Mouse (Mus musculus) forebrain, embryonic 14.5 days (tissue): ENCODE measurements around the gene Gm9817. TPM values are rescaled to one million over a fixed set of nuclear protein-coding genes. Genes with fewer than 3 reads are reported as not detected.

Source experiments
- ATAC-seq: fragments of 200-750 bp; cut with Nextera tagmentation; 2 replicates; pipeline ENCODE4 v1.8.0; 2017; ENCODE audit warnings: mild to moderate bottlenecking, moderate library complexity
- DNase-seq: peaks from one replicate; pipeline ENCODE4 v3.0.0-alpha.2; 2015; ENCODE audit warnings: low spot score
- H3K27ac ChIP-seq: fragments of 300-500 bp; sonication (generic); 2 replicates; pipeline ENCODE4 v1.5.1; 2014; ENCODE audit warnings: low read depth, mild to moderate bottlenecking, control low read depth, low read length, moderate library complexity
- H3K27me3 ChIP-seq: fragments of 300-500 bp; sonication (generic); replicated peaks from 2 replicates; pipeline ENCODE4 v1.6.1; 2014; ENCODE audit warnings: low read length, control low read depth, mixed read lengths; ENCODE audit not compliant: control insufficient read depth, insufficient read depth
- H3K36me3 ChIP-seq: fragments of 300-500 bp; sonication (generic); 2 replicates; pipeline ENCODE4 v1.6.1; 2014; ENCODE audit warnings: low read length, control low read depth; ENCODE audit not compliant: control insufficient read depth, insufficient read depth
- H3K4me1 ChIP-seq: fragments of 300-500 bp; sonication (generic); 2 replicates; pipeline ENCODE4 v1.6.1; 2014; ENCODE audit warnings: antibody characterized with exemption, low read length, control low read depth; ENCODE audit not compliant: control insufficient read depth, insufficient read depth
- H3K4me2 ChIP-seq: fragments of 300-500 bp; sonication (generic); 2 replicates; pipeline ENCODE4 v1.6.1; 2014; ENCODE audit warnings: mild to moderate bottlenecking, control low read depth, low read length
- H3K4me3 ChIP-seq: fragments of 300-500 bp; sonication (generic); 2 replicates; pipeline ENCODE4 v1.5.1; 2014; ENCODE audit warnings: low read depth, low read length, control low read depth
- H3K9ac ChIP-seq: fragments of 300-500 bp; sonication (generic); 2 replicates; pipeline ENCODE4 v1.6.1; 2014; ENCODE audit warnings: mild to moderate bottlenecking, low read length, control low read depth, moderate library complexity
- H3K9me3 ChIP-seq: fragments of 300-500 bp; sonication (generic); replicated peaks from 2 replicates; pipeline ENCODE4 v1.6.1; 2016; ENCODE audit warnings: low read length, control low read depth, mixed read lengths; ENCODE audit not compliant: control insufficient read depth
- WGBS: fragments of 180-500 bp; shearing (Covaris S2); extraction: QIAGEN DNeasy Blood & Tissue Kit; methylation state at CpG from one replicate; pipeline ENCODE4 v1.1.7; 2014; 5-methylcytosine and 5-hydroxymethylcytosine counted together
- polyA plus RNA-seq: library from polyadenylated mRNA; unstranded; fragments of >200 nt; fragmentation: Nextera tagmentation; extraction: Ambion mirVana; gene quantifications from 2 replicates; pipeline ENCODE4 v1.2.1, GENCODE M21; 2014

Gm9817 gene
- polyA plus RNA-seq, 1 experiment from 2014 or later = 0.08 TPM

- H3K9me3 ChIP-seq = no peaks in the 10 kb centered on the region
- no peaks in the 10 kb centered on the region for H3K27me3 ChIP-seq
- no peak overlapping the region for H3K4me2 ChIP-seq
- H3K36me3 ChIP-seq = no peaks in the 10 kb centered on the region
- ATAC-seq = no peak
- H3K27ac ChIP-seq = no peak overlapping the region
- no peak for DNase-seq
- 76% methylated on average over 6 of the region's 6 CpGs for WGBS
- H3K4me3 ChIP-seq = no peak overlapping the region
- H3K4me1 ChIP-seq = no peaks in the 10 kb centered on the region
- H3K9ac ChIP-seq = no peak overlapping the region
Observed at GRCm38 (mm10) chr13:45070366-45070765, 8.1 kb upstream of the Gm9817 start.

GRCm38 (mm10) chr13:45075012-45075411 lies 3.5 kb upstream of the Gm9817 start:
- no peaks in the 10 kb centered on the region for H3K9me3 ChIP-seq
- DNase-seq (peak; percentile 39), ATAC-seq (no peak)
- H3K4me1 ChIP-seq = no peaks in the 10 kb centered on the region
- no peaks in the 10 kb centered on the region for H3K27me3 ChIP-seq
- no peaks in the 10 kb centered on the region for H3K36me3 ChIP-seq
- no peak overlapping the region for H3K4me2 ChIP-seq
- H3K4me3 ChIP-seq = no peak overlapping the region
- no peak overlapping the region for H3K9ac ChIP-seq
- H3K27ac ChIP-seq = no peak overlapping the region

- Histone ChIP-seq H3K4me3 (no peak overlapping the region), H3K36me3 (no peaks in the 10 kb centered on the region)
Observed at GRCm38 (mm10) chr13:45075715-45076114, 2.8 kb upstream of the Gm9817 start.

GRCm38 (mm10) chr13:45080771-45081170 lies 2.3 kb downstream of the Gm9817 start:
- no peak for DNase-seq
- H3K27me3 ChIP-seq = no peaks in the 10 kb centered on the region
- no peak overlapping the region for H3K4me2 ChIP-seq
- ATAC-seq = no peak
- H3K27ac ChIP-seq = no peak overlapping the region
- no peak overlapping the region for H3K4me3 ChIP-seq
- H3K9me3 ChIP-seq = no peaks in the 10 kb centered on the region; the same call in 1 of the 2 replicates
- no peaks in the 10 kb centered on the region for H3K36me3 ChIP-seq
- no peak overlapping the region for H3K9ac ChIP-seq
- H3K4me1 ChIP-seq = no peaks in the 10 kb centered on the region
- 94% methylated on average over 3 of the region's 3 CpGs for WGBS

More at GRCm38 (mm10) chr13:45075715-45076114, 2.8 kb upstream of the Gm9817 start:
- H3K9ac ChIP-seq = no peak overlapping the region
- no peaks in the 10 kb centered on the region for H3K27me3 ChIP-seq
- DNase-seq = no peak
- ATAC-seq = no peak
- H3K9me3 ChIP-seq = no peaks in the 10 kb centered on the region; the same call in 1 of the 2 replicates
- H3K27ac ChIP-seq = no peak overlapping the region
- no peak overlapping the region for H3K4me2 ChIP-seq
- no peaks in the 10 kb centered on the region for H3K4me1 ChIP-seq
- WGBS = 94% methylated on average over 2 of the region's 2 CpGs

GRCm38 (mm10) chr13:45083696-45084095 lies 5.2 kb downstream of the Gm9817 start:
- no peak for ATAC-seq
- no peak overlapping the region for H3K4me2 ChIP-seq
- peak; percentile 36 for DNase-seq
- WGBS = 55% methylated on average over 5 of the region's 5 CpGs
- no peaks in the 10 kb centered on the region for H3K36me3 ChIP-seq
- no peaks in the 10 kb centered on the region for H3K27me3 ChIP-seq
- H3K9me3 ChIP-seq = no peaks in the 10 kb centered on the region; the same call in 1 of the 2 replicates
- H3K4me3 ChIP-seq = no peak overlapping the region
- no peaks in the 10 kb centered on the region for H3K4me1 ChIP-seq
- no peak overlapping the region for H3K27ac ChIP-seq
- H3K9ac ChIP-seq = no peak overlapping the region

- H3K27me3 ChIP-seq = no peaks in the 10 kb centered on the region
- DNase-seq = no peak
- no peak for ATAC-seq
- H3K9me3 ChIP-seq = no peaks in the 10 kb centered on the region
- no peaks in the 10 kb centered on the region for H3K4me1 ChIP-seq
- no peaks in the 10 kb centered on the region for H3K36me3 ChIP-seq
- WGBS = 90% methylated on average over 2 of the region's 2 CpGs
- no peak overlapping the region for H3K4me3 ChIP-seq
- no peak overlapping the region for H3K4me2 ChIP-seq
- H3K27ac ChIP-seq = no peak overlapping the region
- H3K9ac ChIP-seq = no peak overlapping the region
Observed at GRCm38 (mm10) chr13:45088796-45089221, 10.3 kb downstream of the Gm9817 start.

- no peak overlapping the region for H3K9ac ChIP-seq
- H3K27ac ChIP-seq = no peak overlapping the region
- no peak overlapping the region for H3K4me2 ChIP-seq
- no peaks in the 10 kb centered on the region for H3K36me3 ChIP-seq
- no peak overlapping the region for H3K4me3 ChIP-seq
- 89% methylated on average over 13 of the region's 13 CpGs for WGBS
- DNase-seq (no peak), ATAC-seq (no peak)
- no peaks in the 10 kb centered on the region for H3K27me3 ChIP-seq
- no peaks in the 10 kb centered on the region for H3K9me3 ChIP-seq
- no peaks in the 10 kb centered on the region for H3K4me1 ChIP-seq
Observed at GRCm38 (mm10) chr13:45089846-45090245, 11.4 kb downstream of the Gm9817 start.

- Histone ChIP-seq H3K27ac (no peak overlapping the region), H3K9ac (no peak overlapping the region), H3K36me3 (no peaks in the 10 kb centered on the region), H3K4me2 (no peak overlapping the region), H3K4me3 (no peak overlapping the region), H3K4me1 (no peaks in the 10 kb centered on the region), H3K27me3 (no peaks in the 10 kb centered on the region), H3K9me3 (no peaks in the 10 kb centered on the region)
- ATAC-seq (no peak), DNase-seq (no peak)
- WGBS = 94% methylated on average over 4 of the region's 4 CpGs
Observed at GRCm38 (mm10) chr13:45092816-45093215, 14.3 kb downstream of the Gm9817 start.

GRCm38 (mm10) chr13:45095028-45095427 lies 16.5 kb downstream of the Gm9817 start:
- no peaks in the 10 kb centered on the region for H3K4me1 ChIP-seq
- ATAC-seq (no peak), DNase-seq (no peak)
- H3K4me2 ChIP-seq = no peak overlapping the region
- no peaks in the 10 kb centered on the region for H3K27me3 ChIP-seq
- no peak overlapping the region for H3K27ac ChIP-seq
- no peak overlapping the region for H3K4me3 ChIP-seq
- H3K9ac ChIP-seq = no peak overlapping the region
- 86% methylated on average over 9 of the region's 9 CpGs for WGBS
- H3K36me3 ChIP-seq = no peaks in the 10 kb centered on the region
- H3K9me3 ChIP-seq = no peaks in the 10 kb centered on the region
